Mouse (Mus musculus): ENCODE results near the gene Plpp3. TPM values are rescaled to one million over a fixed set of nuclear protein-coding genes. Genes with fewer than 3 reads are reported as not detected.

Plpp3 gene
- polyA plus RNA-seq, 1 experiment: 58.9 TPM

- DNase-seq (ENCODE audit: low read depth): peak; percentile 76
- TF ChIP-seq POLR2A (IDR thresholded peaks at IDR 0.05; ENCODE audit: borderline replicate concordance, extremely low read depth, insufficient read depth, insufficient read length, poor library complexity, severe bottlenecking) (no peak), CTCF (IDR thresholded peaks at IDR 0.05; ENCODE audit: borderline replicate concordance, extremely low read depth, insufficient read depth, insufficient read length) (peak; percentile 60; the same call in 1 of the 2 replicates)
Measured at GRCm38 (mm10) chr4:105122429-105122828, 34.7 kb upstream of the Plpp3 start.

- no peak for TF ChIP-seq POLR2A (IDR thresholded peaks at IDR 0.05; ENCODE audit: borderline replicate concordance, extremely low read depth, insufficient read depth, insufficient read length, poor library complexity, severe bottlenecking)
- TF ChIP-seq CTCF (IDR thresholded peaks at IDR 0.05; ENCODE audit: borderline replicate concordance, extremely low read depth, insufficient read depth, insufficient read length): no peak
- no peak for DNase-seq (ENCODE audit: low read depth)
Measured at GRCm38 (mm10) chr4:105129212-105129611, 27.9 kb upstream of the Plpp3 start.

- TF ChIP-seq POLR2A (IDR thresholded peaks at IDR 0.05; ENCODE audit: borderline replicate concordance, extremely low read depth, insufficient read depth, insufficient read length, poor library complexity, severe bottlenecking): no peak
- no peak for TF ChIP-seq CTCF (IDR thresholded peaks at IDR 0.05; ENCODE audit: borderline replicate concordance, extremely low read depth, insufficient read depth, insufficient read length)
- DNase-seq (ENCODE audit: low read depth): no peak
Measured at GRCm38 (mm10) chr4:105131756-105132314, 25.3 kb upstream of the Plpp3 start.

DNA sequence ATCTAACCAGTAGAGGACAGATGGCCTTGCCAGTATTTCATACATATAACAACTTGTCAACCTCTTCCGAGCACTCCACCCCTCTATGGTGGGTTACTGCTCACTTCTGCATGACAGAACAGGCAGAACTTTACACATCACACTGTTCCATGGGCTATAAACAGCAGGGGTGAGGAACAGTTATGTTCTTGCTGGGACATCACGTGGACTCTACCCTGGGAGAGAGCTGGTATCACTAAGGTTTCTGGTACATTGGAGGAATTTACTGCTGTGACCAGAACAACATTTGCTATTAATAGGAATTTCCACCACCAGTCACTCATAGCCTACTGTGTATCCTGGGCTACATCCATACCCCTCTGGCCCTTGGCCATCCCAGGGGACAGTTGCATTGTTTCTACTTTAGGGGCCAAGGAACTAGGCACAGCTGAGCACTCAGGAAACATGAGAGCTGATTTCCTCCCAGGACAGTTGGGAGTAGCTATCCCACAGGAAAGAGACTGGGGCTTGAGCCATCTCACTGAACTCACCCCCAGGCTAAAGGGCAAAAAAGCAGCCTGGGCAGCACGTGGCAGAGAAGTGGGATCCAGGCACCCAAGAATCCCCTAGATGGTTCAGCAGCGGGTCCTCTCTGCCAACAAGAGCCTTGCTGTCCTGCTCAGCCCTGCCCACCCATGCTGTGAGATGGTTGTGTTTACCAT is 23.6 kb upstream of the Plpp3 start:
- no peak for TF ChIP-seq POLR2A (IDR thresholded peaks at IDR 0.05; ENCODE audit: borderline replicate concordance, extremely low read depth, insufficient read depth, insufficient read length, poor library complexity, severe bottlenecking)
- TF ChIP-seq CTCF (IDR thresholded peaks at IDR 0.05; ENCODE audit: borderline replicate concordance, extremely low read depth, insufficient read depth, insufficient read length): no peak
- DNase-seq (ENCODE audit: low read depth): no peak

GRCm38 (mm10) chr4:105149492-105149891 is 7.7 kb upstream of the Plpp3 start:
- TF ChIP-seq CTCF (IDR thresholded peaks at IDR 0.05; ENCODE audit: borderline replicate concordance, extremely low read depth, insufficient read depth, insufficient read length) (no peak), POLR2A (IDR thresholded peaks at IDR 0.05; ENCODE audit: borderline replicate concordance, extremely low read depth, insufficient read depth, insufficient read length, poor library complexity, severe bottlenecking) (no peak)
- no peak for DNase-seq (ENCODE audit: low read depth)

GRCm38 (mm10) chr4:105151911-105152690 is 5.0 kb upstream of the Plpp3 start:
- TF ChIP-seq CTCF (IDR thresholded peaks at IDR 0.05; ENCODE audit: borderline replicate concordance, extremely low read depth, insufficient read depth, insufficient read length) (peak; percentile 89), POLR2A (IDR thresholded peaks at IDR 0.05; ENCODE audit: borderline replicate concordance, extremely low read depth, insufficient read depth, insufficient read length, poor library complexity, severe bottlenecking) (no peak)
- DNase-seq (ENCODE audit: low read depth): peak; percentile 94

- TF ChIP-seq CTCF (IDR thresholded peaks at IDR 0.05; ENCODE audit: borderline replicate concordance, extremely low read depth, insufficient read depth, insufficient read length): no peak
- TF ChIP-seq POLR2A (IDR thresholded peaks at IDR 0.05; ENCODE audit: borderline replicate concordance, extremely low read depth, insufficient read depth, insufficient read length, poor library complexity, severe bottlenecking): no peak
- DNase-seq (ENCODE audit: low read depth): no peak
Measured at GRCm38 (mm10) chr4:105153227-105153626, 3.9 kb upstream of the Plpp3 start.

DNA sequence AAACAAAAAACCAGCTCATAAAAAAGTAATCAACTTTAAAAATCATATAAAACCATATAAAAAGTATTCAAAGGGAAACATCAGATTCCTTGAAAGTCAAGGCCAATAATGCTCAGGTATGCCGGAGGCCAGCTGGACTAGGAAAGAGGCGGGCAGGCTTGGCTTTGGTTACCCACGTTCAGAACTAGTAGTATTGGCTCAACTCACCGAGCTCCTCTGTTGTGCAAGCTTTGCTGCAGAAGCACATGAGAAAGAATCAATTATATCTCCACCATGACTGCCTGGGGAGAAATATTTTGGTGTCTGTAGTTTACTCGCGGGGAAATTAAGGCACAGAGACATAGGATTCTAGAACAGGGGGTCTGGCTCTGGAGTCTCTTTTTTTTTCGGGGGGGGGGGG is 866 bp upstream of the Plpp3 start:
- no peak for DNase-seq (ENCODE audit: low read depth)
- TF ChIP-seq CTCF (IDR thresholded peaks at IDR 0.05; ENCODE audit: borderline replicate concordance, extremely low read depth, insufficient read depth, insufficient read length) (no peak), POLR2A (IDR thresholded peaks at IDR 0.05; ENCODE audit: borderline replicate concordance, extremely low read depth, insufficient read depth, insufficient read length, poor library complexity, severe bottlenecking) (no peak)

- TF ChIP-seq POLR2A (IDR thresholded peaks at IDR 0.05; ENCODE audit: borderline replicate concordance, extremely low read depth, insufficient read depth, insufficient read length, poor library complexity, severe bottlenecking) (no peak), CTCF (IDR thresholded peaks at IDR 0.05; ENCODE audit: borderline replicate concordance, extremely low read depth, insufficient read depth, insufficient read length) (no peak)
- DNase-seq (ENCODE audit: low read depth): no peak
Measured at GRCm38 (mm10) chr4:105156955-105157275, 232 bp upstream of the Plpp3 start.

DNA sequence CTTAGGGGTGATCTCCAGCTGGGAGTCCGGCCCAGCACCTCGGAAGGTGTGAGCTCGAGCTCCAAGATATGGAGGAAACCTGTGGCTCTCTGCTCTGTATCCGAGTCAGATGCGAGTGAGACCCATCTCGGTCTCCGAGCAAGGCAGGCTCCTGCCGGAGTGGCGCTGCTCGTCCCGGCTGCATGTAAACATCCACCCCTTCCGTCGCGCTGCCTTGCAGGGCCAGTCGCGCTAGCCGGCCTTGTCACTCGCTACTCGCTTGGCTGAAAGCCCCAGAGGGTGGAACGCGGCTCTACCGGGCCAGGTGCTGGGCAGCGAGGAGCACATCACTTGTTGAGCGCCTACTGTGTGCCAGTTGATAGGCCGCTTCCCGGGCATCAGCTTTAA is 1.0 kb downstream of the Plpp3 start:
- TF ChIP-seq POLR2A (IDR thresholded peaks at IDR 0.05; ENCODE audit: borderline replicate concordance, extremely low read depth, insufficient read depth, insufficient read length, poor library complexity, severe bottlenecking) (no peak), CTCF (IDR thresholded peaks at IDR 0.05; ENCODE audit: borderline replicate concordance, extremely low read depth, insufficient read depth, insufficient read length) (peak; percentile 37; the same call in 1 of the 2 replicates)
- peak; percentile 91 for DNase-seq (ENCODE audit: low read depth)

DNA sequence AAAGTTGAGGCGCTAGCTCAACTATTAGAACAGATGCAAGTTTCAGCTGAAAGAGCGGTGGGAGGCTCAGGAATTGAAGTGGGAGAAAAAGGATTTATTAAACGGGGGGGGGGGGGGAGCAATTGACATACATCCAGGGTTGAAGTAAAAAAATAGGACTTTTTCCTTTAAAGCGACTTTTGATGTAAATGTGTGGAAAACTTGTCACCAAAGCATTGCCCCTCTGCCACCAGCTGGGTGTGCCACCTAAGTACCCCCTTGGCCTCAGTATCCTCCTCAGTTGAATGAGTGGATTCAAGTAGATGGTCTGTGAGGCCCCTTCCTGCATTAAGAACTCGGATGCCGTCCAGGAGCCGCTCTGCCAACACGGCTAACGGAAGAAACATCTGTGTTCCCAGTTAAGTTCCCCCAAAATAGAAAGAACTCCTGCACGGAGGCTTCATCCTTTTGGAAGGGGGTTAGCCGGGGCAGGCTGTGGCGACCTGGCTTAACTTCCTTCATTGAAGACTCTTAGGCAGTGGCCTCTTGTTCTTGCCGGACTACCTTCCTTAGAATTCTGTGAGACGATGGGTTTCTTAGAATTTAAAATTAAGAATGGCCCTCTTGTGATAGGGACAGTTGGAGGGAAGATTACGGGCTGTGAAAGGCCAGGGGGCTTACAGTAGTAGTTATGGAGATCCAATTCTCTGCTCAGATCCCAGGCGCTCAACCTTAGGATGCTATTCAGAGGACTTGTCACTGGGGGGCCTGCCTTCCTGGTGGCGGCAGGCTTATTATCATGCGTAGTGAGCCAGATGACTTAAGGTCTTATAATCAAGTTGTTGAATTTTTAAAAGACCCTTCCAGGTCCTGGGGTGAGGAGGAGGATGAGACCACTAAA is 1.7 kb downstream of the Plpp3 start:
- peak; percentile 34; the same call in 1 of the 2 replicates for TF ChIP-seq CTCF (IDR thresholded peaks at IDR 0.05; ENCODE audit: borderline replicate concordance, extremely low read depth, insufficient read depth, insufficient read length)
- no peak for TF ChIP-seq POLR2A (IDR thresholded peaks at IDR 0.05; ENCODE audit: borderline replicate concordance, extremely low read depth, insufficient read depth, insufficient read length, poor library complexity, severe bottlenecking)
- peak; percentile 80 for DNase-seq (ENCODE audit: low read depth)

All from brain, embryonic 14.5 days (tissue).